Mouse (Mus musculus) bone marrow macrophage, adult 2 months (primary cell): Measurements from ENCODE around the gene Snx9.

Experiments
- CTCF ChIP-seq: IDR thresholded peaks from 2 replicates; pipeline ENCODE4 v1.5.1; 2012; ENCODE audit warnings: low read depth, mild to moderate bottlenecking, low read length, moderate library complexity
- POLR2A ChIP-seq: IDR thresholded peaks from 2 replicates; pipeline ENCODE4 v1.6.1; 2012; ENCODE audit warnings: mild to moderate bottlenecking, low read depth, low read length, borderline replicate concordance

- TF ChIP-seq CTCF (no peak), POLR2A (no peak)
Measured at GRCm38 (mm10) chr17:5966706-5967105, 125.6 kb downstream of the Snx9 start.
